Mouse (Mus musculus): ENCODE data around the gene Lcat.

- TF ChIP-seq CTCF (IDR thresholded peaks at IDR 0.05; ENCODE audit: control insufficient read depth, insufficient read depth, insufficient read length) (no peak), USF1 (IDR thresholded peaks at IDR 0.05; ENCODE audit: low read depth) (no peak), MYOD1 (IDR thresholded peaks at IDR 0.05; ENCODE audit: control insufficient read depth, insufficient read length, low read depth) (no peak), MYOG (IDR thresholded peaks at IDR 0.05; ENCODE audit: control insufficient read depth, extremely low read depth, insufficient read length) (no peak), CEBPB (IDR thresholded peaks at IDR 0.05; ENCODE audit: low read depth) (no peak)
These were observed 8.0 kb upstream of the Lcat start for GRCm38 (mm10) chr8:105951057-105951659.
